Mouse (Mus musculus): ENCODE results near the gene Gm3298.
"Not testable (repeated sequence)": the region's sequence is repeated elsewhere in the genome, so short reads cannot be mapped to it uniquely, and the experiment has no call there.

DNA sequence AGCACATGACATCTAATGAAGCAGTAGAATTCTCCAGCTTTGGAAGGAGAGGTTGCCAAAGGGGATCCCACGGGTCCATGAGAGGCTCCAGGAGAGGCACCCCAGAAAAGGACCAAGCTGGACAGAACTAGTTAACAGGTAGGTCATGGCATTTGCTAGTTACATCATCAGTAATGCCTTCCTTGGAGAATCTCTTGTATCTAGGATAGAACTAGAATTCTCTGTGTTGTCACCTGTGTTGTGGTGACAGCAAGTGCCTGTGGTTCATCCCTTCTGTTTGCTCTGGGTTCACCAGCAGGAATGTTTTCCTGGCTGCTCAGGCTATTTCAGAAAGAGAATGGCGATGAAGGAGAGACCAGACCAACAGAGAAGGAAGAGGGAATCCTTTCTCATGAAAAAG is at the start of gene Gm3298:
- TF ChIP-seq CTCF, EP300 (IDR thresholded peaks at IDR 0.05; ENCODE audit: low read depth): not testable (repeated sequence)
